Mouse (Mus musculus): Measurements from ENCODE around the gene Elmsan1.
A peak's percentile ranks its signal among the peaks of the same experiment; 100 is the strongest.

Elmsan1 gene

DNA sequence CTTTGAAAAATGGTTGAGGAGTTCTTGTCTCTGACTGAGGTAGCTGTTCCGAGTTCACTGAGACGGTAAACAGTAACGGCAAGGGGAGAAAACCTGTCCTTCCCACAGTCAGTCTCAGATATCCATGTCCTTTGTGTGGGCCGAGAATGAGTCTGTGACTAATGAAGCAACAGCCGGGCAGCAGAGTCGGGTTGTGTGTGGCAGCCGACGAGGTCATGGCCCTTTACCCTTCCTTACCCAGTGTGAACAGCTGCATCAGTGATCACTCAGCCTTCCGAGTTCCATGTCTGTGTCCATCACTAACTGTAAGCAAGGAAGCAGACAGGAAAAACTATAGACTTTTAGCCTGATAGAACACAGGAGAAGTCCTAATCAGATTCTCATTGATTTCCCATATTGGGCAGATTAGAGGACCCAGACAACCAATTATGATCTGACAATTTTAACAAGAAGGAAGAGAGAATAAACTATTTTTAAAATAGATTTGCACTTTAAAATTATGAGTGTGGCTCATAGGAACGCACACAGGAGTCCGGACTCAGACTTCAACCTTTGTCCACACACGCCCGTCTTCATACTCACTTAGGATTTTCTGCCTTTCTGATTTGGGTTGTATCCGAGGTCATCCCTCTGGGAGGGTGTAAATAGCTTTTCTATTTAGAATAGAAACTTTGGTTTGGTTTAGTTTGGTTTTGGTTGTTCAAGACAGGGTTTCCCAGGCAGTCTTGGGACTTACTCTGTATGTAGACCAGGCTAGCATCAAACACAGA, 76.2 kb downstream of the Elmsan1 start:
- no peak for DNase-seq

DNA sequence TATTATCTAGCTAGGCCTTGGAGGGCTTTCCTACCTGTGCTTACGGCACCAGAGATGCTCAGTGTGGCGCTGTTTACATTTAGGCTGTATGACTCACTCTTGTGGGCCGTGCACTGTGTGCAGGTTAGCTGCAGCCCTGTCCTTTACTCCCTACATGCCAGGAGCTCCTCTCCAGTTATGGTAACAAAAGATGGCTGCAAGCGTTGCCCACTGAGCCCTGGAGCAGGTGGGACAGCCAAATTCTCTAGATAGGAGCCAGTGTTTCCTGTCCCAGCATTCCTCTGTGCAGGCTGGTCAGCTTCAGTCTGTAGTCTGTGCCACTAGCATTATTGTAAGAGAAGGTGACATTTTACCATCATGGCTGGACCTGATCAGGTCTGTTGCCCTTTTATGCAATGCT, 77.4 kb downstream of the Elmsan1 start:
- DNase-seq = no peak

DNA sequence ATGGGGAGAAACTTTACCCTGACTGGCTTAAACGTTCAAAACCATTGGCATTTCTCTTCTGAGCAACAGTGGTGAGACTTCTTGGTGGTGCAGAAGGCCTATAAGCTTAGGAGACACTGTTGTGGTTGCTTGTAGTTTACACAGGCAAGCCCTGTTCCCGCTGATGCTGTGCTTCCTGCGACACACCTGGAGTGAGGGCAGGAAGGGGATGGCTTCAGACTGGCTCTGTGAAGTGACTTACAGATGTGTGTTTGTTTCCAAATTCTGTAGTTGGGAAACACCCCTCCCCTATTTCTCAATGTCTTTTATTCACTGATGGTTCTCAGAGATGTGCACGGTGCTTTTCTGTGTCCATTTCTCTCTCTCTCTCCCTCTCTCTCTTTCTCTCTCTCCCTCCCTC, 78.5 kb downstream of the Elmsan1 start:
- no peak for DNase-seq

DNA sequence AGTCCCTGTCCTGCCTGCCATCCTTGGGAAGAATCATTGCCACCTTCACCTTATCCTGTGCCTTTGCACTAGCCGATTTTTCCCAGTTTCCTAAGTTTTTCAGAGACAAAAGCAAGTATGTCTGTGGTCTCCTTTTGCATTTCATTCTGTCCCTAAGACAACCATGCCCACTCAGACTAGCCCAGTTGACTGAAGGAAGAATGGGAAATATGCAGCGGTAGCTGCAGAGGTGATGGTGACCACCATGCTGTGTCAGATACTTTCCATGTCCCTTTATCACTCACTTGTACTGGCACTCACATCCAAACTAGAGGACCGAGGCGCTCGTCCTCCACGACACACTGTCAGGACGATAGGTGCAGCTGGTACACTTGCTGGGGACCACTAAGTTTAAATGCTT, 81.5 kb downstream of the Elmsan1 start:
- no peak for DNase-seq

DNA sequence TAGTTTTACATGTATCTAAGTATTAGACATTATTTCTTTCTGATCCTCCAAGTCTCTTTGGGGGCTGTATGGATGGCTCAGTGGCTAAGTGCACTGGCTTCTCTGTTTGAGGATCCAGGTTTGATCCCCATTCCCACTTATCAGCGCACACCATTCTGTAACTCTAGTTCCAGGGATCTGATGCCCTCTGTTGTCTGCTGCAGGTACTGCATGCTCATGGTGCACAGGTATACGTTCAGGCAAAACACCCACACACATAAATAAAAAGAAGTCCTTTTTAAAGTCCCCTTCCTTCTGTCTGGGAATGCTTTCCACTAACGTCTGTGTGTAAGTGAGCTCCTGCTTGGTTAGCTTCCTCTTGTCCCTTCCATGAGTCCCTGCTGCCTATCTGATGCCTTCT, 86.4 kb downstream of the Elmsan1 start:
- peak; percentile 56 to 57 for DNase-seq

DNA sequence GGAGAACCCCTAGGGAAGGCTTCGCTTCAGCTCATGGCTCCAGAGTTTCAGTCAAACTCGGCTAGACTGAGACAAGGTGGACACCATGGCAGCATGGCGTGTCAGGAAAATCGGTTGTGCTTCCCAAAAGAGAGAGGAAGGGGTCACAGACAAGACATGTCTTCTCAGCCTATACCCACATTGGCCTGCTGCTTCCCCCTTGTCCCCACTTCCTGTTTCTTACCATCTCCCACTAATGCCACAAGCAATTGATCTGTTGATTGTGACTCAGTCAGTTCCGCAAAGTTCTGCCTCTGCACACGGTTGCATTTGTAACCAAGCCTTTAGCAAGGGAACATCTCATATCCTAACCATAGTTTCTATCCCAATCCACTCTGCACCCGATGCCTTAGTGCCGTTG, 88.8 kb downstream of the Elmsan1 start:
- no peak for DNase-seq

DNA sequence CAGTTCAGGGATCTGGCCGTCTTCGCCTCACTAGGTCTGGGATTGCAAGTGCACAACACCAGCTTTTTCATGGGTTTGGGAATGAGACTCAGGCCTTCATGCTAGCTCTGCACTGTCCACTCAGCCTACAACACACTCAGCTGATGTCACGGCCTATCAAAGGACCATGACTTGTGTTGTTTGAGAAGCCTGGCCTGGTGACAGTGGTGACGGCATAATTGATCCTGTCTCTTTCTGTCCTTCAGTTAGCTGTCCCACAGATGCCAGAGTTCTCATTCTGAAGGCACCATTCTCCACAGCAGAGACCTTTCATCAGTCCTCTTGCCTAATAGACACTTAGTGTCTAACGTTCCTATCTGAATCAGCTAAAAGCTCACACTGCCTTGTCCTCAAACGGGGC, 90.1 kb downstream of the Elmsan1 start:
- no peak for DNase-seq

DNA sequence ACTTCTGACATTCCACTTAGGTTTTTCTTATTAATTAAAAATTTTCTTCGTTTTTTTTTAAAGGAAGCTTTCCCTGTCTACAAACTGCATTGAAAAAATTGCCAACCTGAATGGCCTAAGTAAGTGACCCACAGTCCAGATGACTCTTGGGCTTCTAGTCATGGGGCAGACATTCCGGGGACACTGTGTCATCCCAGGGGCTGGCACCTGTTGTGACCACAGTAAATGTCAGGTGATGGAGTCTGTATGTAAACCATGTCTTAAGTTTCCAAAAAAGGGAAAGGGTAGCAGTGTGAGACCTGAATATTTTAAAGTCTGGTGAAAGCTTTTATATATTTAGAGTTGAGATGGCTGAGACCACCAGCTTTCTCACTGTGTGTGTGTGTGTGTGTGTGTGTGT, 91.8 kb downstream of the Elmsan1 start:
- DNase-seq = no peak

DNA sequence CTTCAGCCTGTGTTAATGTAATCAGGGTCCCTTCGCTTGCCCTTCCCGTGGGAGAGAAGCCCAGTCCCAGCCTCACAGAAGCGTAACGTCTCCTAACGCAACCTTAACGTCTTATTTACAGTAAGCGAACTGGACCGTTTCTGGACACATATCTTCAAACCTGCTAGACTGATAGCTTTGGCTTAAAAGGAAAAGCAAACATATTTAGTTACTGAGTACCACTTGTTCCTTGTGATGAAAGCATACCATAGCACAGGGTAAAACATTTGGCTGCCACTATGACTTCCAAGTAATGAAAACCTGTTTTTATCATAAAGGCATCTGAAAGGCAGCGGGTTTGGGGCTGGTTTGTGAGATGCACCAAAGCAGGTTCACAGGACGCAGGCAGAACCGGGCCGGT, 92.8 kb downstream of the Elmsan1 start:
- no peak for DNase-seq

DNA sequence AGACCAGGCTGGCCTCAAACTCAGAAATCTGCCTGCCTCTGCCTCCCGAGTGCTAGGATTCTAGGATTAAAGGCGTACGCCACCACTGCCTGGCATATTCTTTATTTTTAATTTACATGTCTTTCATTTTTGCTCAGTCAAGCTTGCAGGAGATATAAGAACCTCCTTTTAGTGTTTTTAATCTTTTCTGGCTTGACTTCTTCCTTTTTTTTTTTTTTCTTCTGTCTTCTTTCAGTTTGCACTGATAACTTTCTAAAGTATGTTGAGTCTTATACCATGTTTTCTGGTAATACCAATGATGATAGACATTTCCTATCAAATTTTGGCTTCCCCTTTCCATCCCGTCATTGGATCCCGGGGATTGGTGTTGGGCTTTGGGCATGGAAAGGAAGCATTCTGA, 99.1 kb downstream of the Elmsan1 start:
- no peak for DNase-seq

DNA sequence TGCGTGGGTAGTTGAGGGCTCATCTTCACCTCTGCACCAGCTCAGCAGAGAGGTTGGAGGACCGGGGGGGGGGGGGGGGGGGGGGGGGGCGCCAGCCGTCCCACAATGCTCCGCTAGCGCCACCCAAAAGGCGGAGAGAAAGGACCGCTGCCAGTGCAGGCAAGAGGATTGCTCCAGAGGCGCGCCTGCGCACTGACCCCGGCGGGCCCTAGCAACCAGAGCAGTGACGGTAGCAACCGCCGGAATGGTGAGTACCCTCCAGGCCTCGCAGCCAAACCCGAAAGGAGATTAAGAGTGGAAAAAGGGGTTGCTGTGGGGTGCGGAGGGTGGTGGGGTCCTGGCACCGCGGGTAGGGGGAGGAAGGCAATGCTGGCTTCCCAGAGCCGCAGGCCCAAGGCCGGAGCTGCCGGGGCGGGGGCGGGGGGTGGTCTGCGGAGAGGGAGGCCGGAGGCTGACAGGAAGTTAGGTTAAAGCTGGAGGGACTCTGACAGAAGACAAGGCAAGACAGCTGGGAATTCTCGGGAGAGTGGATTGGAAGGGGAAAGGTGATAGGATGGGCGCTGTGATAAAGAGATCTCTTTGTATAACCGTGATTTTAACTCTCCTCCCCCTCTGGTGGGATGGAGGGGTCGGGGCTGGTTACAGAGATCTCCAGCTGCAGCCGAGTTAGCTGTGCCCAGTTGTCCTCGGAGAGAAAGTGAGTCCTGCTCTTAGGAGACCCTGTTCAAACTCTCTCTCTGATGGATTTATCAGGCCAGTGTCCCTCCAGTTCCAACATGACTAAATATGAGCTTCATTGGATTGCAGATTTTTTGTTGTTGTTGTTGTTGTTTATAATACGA, 104.3 kb downstream of the Elmsan1 start, which contains the start of gene Dnal1:
TSS of gene Dnal1 (plus strand) at position 214 of the 842 bp plus-strand sequence.
- DNase-seq = peak; percentile 79 to 81

DNA sequence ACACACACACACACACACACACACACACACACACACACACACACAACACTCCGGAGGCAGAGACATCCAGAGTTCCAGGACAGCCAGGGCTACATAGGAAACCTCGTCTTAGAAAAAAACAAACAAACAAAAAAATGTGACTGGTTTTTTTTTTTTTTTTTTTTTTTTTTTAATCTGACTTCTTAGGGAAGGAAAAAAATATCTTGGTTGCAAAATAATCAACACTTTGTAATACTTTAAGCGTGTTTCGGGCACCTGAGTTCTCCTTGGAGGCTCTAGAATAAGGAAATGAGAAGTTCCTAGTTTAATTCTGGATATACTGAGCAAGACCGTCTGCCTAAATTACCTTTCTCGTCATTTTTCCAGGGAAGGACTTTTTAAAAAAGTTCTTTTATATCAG, 105.0 kb downstream of the Elmsan1 start:
- DNase-seq = no peak

DNA sequence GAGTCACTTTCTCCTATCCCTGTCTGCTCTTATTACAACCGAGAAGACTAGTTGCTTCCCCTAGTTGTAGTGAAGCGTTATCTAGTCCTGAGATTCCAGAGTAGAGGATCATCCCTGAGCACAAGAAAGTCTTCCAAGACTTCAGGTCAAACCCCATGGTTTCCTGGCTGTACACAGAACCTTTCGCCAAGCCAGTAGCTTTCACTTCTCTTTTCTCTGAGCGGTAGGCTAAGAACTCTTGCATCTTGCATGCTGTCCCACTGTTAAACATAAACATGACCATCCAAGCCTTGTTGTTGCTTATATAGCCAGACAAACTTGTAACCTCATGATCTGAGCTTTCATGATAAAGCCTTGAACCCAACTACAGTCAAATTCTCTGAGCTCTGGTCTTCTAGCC, 107.9 kb downstream of the Elmsan1 start:
- peak; percentile 13 to 16 for DNase-seq

DNA sequence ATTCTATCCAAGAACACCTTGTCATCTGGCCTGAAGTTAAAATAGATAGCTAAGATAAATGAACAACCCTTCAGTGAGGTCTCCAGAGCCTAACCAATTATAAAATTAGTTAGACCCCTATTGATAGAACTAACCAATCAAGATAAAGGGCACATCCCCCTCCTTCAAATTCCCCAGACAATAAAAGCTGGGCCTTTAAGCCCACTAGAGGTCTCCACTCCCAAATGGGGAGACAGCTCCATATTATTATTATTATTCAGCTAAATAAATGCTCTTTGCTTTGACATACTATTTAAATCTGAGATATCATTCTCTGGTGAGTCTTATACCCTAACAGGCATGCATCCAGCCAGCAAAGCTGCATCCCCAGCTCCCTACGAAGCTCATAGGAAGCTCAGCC, 108.8 kb downstream of the Elmsan1 start:
- DNase-seq = no peak

DNA sequence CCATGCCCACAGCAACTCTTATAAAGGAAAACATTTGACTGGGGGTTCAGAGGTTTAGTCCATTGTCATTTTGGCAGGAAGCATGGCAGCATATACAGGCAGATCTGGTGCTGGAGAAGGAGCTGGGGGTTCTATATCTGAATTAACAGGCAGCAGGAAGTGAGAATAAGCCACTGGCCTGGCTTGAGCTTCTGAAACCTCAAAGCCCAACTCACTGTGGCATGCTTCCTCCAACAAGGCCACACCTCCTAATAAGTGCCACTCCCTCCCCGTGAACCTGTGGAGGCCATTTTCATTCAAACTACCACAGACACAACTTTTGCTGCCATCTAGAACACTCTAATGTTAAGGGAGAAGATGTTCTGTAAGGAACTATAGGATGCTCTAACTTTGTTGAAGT, 111.0 kb downstream of the Elmsan1 start:
- peak; percentile 32 to 46 for DNase-seq

DNA sequence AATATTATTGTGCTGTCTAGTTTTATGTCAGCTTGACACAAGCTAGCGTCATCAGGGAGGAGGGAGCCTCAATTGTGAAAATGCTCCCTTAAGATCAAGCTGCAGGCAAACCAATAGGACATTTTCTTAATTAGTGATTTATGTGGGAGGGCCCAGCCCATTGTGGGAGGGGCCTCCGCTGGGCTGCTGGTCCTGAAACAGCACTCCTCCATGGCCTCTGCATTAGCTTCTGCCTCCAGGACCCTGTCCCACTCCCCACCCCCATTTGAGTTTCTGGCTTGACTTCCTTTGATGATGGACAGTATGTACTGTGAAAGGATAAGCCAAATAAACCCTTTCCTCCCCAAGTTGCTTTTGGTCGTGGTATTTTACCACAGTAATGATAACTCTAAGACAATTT, 111.7 kb downstream of the Elmsan1 start:
- no peak for DNase-seq

DNA sequence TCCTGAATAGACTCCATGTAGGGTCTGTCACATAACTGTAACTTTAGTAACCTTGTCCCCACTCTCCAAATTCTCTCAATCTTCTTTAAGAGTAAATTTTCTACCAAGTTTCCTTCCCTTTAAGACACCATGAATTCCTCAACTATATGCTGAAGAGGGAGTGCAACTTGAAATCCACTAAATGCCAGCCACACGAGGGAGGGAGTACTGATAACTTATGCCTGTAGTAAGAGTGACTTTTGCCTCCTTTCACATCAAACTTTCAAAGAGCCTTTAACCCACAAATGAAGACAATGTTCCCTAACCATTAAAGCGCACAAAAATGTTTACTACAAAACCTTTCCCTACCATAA, 117.2 kb downstream of the Elmsan1 start:
- no peak for DNase-seq

DNA sequence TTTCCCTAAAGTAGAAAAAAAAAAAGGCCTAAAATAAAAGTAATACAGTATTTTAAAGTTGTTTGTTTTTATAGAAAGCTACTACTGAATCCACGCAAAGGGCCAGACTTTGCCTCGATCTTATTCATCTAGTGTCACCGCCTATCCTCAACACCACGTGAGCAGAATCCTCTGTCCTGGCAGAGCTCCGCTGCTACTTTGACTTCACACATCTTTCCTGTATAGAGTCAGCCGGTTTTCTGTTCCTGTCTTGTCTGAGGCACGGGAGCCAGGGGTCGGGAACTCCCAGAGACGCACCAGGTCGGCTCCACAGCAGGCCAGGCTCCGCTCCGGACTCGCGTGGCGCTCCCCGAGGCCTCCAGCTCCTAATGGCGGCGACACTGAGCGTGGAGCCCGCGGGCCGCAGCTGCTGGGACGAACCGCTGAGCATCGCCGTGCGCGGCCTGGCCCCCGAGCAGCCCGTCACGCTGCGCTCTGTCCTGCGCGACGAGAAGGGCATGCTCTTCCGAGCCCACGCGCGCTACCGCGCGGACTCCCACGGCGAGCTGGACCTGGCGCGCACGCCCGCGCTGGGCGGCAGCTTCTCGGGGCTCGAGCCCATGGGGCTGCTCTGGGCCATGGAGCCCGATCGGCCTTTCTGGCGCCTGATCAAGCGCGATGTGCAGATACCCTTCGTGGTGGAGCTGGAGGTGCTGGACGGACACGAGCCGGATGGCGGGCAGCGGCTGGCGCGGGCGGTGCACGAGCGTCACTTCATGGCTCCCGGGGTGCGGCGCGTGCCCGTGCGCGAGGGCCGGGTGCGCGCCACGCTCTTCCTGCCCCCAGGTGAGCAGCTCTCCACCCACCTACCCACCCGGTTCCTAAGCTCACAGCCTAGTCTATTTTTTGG, 117.8 kb downstream of the Elmsan1 start, which contains the start of gene Acot6:
TSS of gene Acot6 (plus strand) at position 51 of the 889 bp plus-strand sequence.
- peak; percentile 55 to 59 for DNase-seq

DNA sequence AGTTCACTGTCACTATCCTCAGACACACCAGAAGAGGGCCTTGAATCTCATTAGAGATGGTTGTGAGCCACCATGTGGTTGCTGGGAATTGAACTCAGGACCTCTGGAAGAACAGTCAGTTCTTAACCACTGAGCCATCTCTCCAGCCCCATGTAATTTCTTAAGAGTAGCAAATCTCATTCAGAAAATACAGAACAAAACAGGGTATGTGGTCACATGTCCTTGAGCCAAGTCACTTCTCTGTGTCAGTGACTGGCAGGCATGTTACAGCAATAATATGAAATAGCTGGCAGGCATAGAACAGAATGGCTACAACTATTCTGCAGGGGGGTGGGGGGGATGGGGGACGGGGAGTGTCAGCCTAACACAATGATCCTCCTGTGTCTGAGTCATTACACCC, 118.6 kb downstream of the Elmsan1 start:
- peak in 1 of 2 experiments; percentile 7 for DNase-seq

DNA sequence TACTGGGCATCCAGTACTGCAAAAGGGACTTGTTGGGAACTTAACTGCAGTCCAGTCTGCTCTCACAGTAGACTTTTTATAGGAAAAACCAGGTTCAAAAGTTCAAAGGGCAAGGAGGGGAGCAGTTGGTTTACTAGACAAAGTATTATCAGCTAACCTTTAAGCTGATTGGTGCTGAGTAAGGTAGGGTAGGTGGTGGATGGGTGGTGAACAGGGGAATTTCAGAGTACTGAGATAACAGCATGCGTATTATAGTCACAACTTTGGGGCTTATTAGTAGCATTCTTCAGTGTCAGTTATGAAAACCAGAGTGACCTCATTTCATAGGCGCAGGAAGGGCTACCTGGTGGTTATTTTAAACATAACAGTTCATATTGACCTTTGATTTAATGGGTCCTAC, 119.1 kb downstream of the Elmsan1 start:
- DNase-seq = no peak

Measured in B cell, adult 2 months (primary cell).